Mouse (Mus musculus) lung, postnatal 25 days (tissue): ENCODE measurements around the gene Prkag2.

Experiments used
- DNase-seq: peaks from one replicate; pipeline ENCODE4 v3.0.0; 2022; ENCODE audit warnings: low spot score

The Prkag2 gene

GRCm38 (mm10) chr5:24993190-24993589 lies 107.3 kb downstream of the Prkag2 start:
- DNase-seq: no peak

GRCm38 (mm10) chr5:24991575-24991974 lies 108.9 kb downstream of the Prkag2 start:
- no peak for DNase-seq

GRCm38 (mm10) chr5:24990460-24990859 lies 110.0 kb downstream of the Prkag2 start:
- no peak for DNase-seq

GRCm38 (mm10) chr5:24989683-24990082 lies 110.8 kb downstream of the Prkag2 start:
- peak; percentile 55 for DNase-seq

- no peak for DNase-seq
Measured at GRCm38 (mm10) chr5:24986956-24987355, 113.5 kb downstream of the Prkag2 start.

- DNase-seq: no peak
Measured at GRCm38 (mm10) chr5:24986204-24986940, 114.1 kb downstream of the Prkag2 start.

- DNase-seq: no peak
Measured at GRCm38 (mm10) chr5:24985434-24986176, 114.8 kb downstream of the Prkag2 start.

GRCm38 (mm10) chr5:24984157-24984556 lies 116.3 kb downstream of the Prkag2 start:
- DNase-seq: no peak

- peak; percentile 39 for DNase-seq
Measured at GRCm38 (mm10) chr5:24983539-24983938, 116.9 kb downstream of the Prkag2 start.

GRCm38 (mm10) chr5:24982258-24982657 lies 118.2 kb downstream of the Prkag2 start:
- no peak for DNase-seq

- DNase-seq: peak; percentile 72
Measured at GRCm38 (mm10) chr5:24981765-24982164, 118.7 kb downstream of the Prkag2 start.

GRCm38 (mm10) chr5:24979968-24980345 lies 120.5 kb downstream of the Prkag2 start:
- no peak for DNase-seq

- DNase-seq: no peak
Measured at GRCm38 (mm10) chr5:24979312-24979967, 121.0 kb downstream of the Prkag2 start.

- no peak for DNase-seq
Measured at GRCm38 (mm10) chr5:24976907-24977306, 123.5 kb downstream of the Prkag2 start.

GRCm38 (mm10) chr5:24976236-24976635 lies 124.2 kb downstream of the Prkag2 start:
- DNase-seq: no peak

- DNase-seq: no peak
Measured at GRCm38 (mm10) chr5:24975100-24975499, 125.3 kb downstream of the Prkag2 start.

GRCm38 (mm10) chr5:24973672-24974225 lies 126.7 kb downstream of the Prkag2 start:
- DNase-seq: no peak

GRCm38 (mm10) chr5:24973228-24973627 lies 127.2 kb downstream of the Prkag2 start:
- DNase-seq: peak; percentile 63

- DNase-seq: no peak
Measured at GRCm38 (mm10) chr5:24970552-24971275, 129.7 kb downstream of the Prkag2 start.

- no peak for DNase-seq
Measured at GRCm38 (mm10) chr5:24969241-24969880, 131.1 kb downstream of the Prkag2 start.

GRCm38 (mm10) chr5:24968792-24969191 lies 131.7 kb downstream of the Prkag2 start:
- no peak for DNase-seq
